Mouse (Mus musculus): Measurements from ENCODE around the gene Mfsd12. TPM values are rescaled to one million over a fixed set of nuclear protein-coding genes. Genes with fewer than 3 reads are reported as not detected.

The Mfsd12 gene
- total and polyA plus RNA-seq, 2 experiments from 2014 or later = 10.3 to 30.5 TPM

DNA sequence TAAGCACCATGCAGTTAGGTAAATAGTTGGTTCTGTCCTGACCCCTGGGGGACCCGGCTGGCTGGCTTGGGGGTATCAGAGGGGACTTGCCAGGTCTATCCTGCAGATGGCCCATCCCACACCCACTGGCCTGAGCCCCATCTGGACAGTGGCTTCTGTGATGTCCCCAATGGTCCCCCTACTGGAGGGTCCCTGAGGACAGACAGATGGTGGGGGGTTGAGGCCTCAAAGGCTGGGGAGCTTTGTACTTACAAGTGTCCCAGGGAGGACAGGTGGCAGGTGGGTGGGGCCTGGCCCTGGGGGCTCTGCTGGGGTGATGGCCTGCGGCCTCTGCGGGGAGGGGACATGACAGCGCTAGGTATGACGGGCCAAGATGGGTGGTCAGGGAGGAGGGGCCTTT, 42.0 kb downstream of the Mfsd12 start:
- DNase-seq (ENCODE audit: low spot score) (no peak), ATAC-seq (ENCODE audit: insufficient read depth, low read depth) (no peak)
- TF ChIP-seq CTCF (IDR thresholded peaks at IDR 0.05; ENCODE audit: low read depth) (no peak), EP300 (IDR thresholded peaks at IDR 0.05; ENCODE audit: low read depth) (no peak)
- WGBS = 80% methylated on average over 5 of the region's 5 CpGs
- Histone ChIP-seq H3K27me3 (ENCODE audit: control insufficient read depth, insufficient read depth, low read length) (no peaks in the 10 kb centered on the region), H3K36me3 (replicated peaks; ENCODE audit: control insufficient read depth, insufficient read depth, low read length) (peaks cover 58% of the 10 kb centered on the region), H3K9me3 (replicated peaks; ENCODE audit: control insufficient read depth, low read length) (no peaks in the 10 kb centered on the region), H3K9ac (replicated peaks; ENCODE audit: low read depth, low read length) (no peak overlapping the region), H3K4me1 (ENCODE audit: control insufficient read depth, insufficient read depth) (peaks cover 15% of the 10 kb centered on the region), H3K4me3 (ENCODE audit: low read depth, low read length) (no peak overlapping the region), H3K4me2 (ENCODE audit: low read depth, low read length) (no peak overlapping the region), H3K27ac (ENCODE audit: low read depth) (no peak overlapping the region)

- Histone ChIP-seq H3K9ac (replicated peaks; ENCODE audit: low read depth, low read length) (no peak overlapping the region), H3K4me3 (ENCODE audit: low read depth, low read length) (no peak overlapping the region), H3K9me3 (replicated peaks; ENCODE audit: control insufficient read depth, low read length) (no peaks in the 10 kb centered on the region), H3K4me1 (ENCODE audit: control insufficient read depth, insufficient read depth) (peaks cover 15% of the 10 kb centered on the region), H3K36me3 (replicated peaks; ENCODE audit: control insufficient read depth, insufficient read depth, low read length) (peaks cover 64% of the 10 kb centered on the region), H3K27ac (ENCODE audit: low read depth) (no peak overlapping the region), H3K27me3 (ENCODE audit: control insufficient read depth, insufficient read depth, low read length) (no peaks in the 10 kb centered on the region), H3K4me2 (ENCODE audit: low read depth, low read length) (no peak overlapping the region)
- ATAC-seq (ENCODE audit: insufficient read depth, low read depth) = no peak
- TF ChIP-seq EP300 (IDR thresholded peaks at IDR 0.05; ENCODE audit: low read depth) (no peak), CTCF (IDR thresholded peaks at IDR 0.05; ENCODE audit: low read depth) (no peak)
- no peak for DNase-seq (ENCODE audit: low spot score)
- 82% methylated on average over 18 of the region's 18 CpGs for WGBS
Observed at GRCm38 (mm10) chr10:81399798-81400308, 42.6 kb downstream of the Mfsd12 start.

DNA sequence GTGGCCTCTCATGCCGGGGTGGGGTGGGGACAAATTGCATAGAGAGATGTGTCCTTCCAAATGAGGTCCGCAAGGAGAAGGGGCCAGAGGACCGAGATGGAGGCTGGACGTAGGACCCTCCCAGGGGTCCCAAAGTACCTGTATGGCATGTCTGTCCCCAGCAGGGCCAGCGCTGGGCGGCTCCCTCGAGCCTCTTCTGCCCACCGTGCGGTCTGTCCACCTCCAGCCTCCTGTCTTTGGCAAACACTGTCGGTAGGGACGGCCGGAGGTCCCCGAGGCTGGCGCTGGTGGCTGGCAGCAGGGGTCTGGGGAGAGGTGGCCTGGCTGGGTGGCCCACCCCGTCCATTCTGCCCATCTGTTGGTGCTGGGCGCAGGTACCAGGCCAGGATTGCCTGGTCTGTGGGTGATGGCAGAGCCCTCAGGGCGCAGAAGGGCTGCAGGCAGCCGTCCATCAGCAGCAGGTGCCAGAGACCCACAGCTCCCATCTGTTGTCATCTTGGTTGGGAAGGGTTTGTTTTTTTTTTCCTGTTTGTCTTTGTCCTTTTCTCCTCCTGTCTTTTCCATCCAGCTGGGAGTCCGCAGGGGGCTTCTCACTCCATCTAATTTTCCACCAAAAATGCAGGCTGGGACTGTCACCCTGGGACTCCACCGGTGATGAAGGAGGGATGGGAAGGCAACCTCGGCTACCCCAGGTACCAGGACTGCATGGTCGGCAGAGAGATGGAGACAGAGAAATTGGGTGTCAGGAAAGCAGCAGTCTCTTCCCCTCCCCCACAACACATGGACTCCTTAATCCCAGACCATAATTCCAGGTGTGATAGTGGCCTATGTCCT, 43.3 kb downstream of the Mfsd12 start:
- Histone ChIP-seq H3K4me2 (ENCODE audit: low read depth, low read length) (no peak overlapping the region), H3K4me1 (ENCODE audit: control insufficient read depth, insufficient read depth) (peaks cover 15% of the 10 kb centered on the region), H3K9me3 (replicated peaks; ENCODE audit: control insufficient read depth, low read length) (no peaks in the 10 kb centered on the region), H3K9ac (replicated peaks; ENCODE audit: low read depth, low read length) (no peak overlapping the region), H3K27me3 (ENCODE audit: control insufficient read depth, insufficient read depth, low read length) (no peaks in the 10 kb centered on the region), H3K36me3 (replicated peaks; ENCODE audit: control insufficient read depth, insufficient read depth, low read length) (peaks cover 71% of the 10 kb centered on the region), H3K4me3 (ENCODE audit: low read depth, low read length) (no peak overlapping the region), H3K27ac (ENCODE audit: low read depth) (peak overlapping the region; percentile 75; the same call in 1 of the 2 replicates)
- ATAC-seq (ENCODE audit: insufficient read depth, low read depth) (no peak), DNase-seq (ENCODE audit: low spot score) (no peak)
- 78% methylated on average over 22 of the region's 22 CpGs for WGBS
- no peak for TF ChIP-seq CTCF (IDR thresholded peaks at IDR 0.05; ENCODE audit: low read depth)
- no peak for TF ChIP-seq EP300 (IDR thresholded peaks at IDR 0.05; ENCODE audit: low read depth)

DNA sequence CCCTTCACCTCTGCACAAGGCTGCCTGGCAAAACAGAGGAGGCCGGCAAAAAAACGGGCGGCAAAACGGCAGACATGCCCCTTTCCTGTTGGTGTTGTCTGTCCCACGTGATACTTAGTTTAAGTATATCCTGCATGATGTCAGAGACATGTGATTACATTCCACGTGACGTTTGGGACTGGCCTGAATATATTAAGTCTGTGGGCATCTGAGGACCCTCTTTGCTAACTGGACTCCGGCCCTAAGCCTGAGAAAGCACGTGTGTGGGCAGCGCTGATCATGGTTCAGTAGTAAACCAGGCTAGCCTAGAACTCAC, 43.9 kb downstream of the Mfsd12 start:
- ATAC-seq (ENCODE audit: insufficient read depth, low read depth) (peak; percentile 28; the same call in 1 of the 2 replicates), DNase-seq (ENCODE audit: low spot score) (peak; percentile 68)
- H3K9ac ChIP-seq (replicated peaks; ENCODE audit: low read depth, low read length) = no peak overlapping the region
- no peak overlapping the region for H3K4me3 ChIP-seq (ENCODE audit: low read depth, low read length)
- 41% methylated on average over 10 of the region's 10 CpGs for WGBS
- peaks cover 77% of the 10 kb centered on the region for H3K36me3 ChIP-seq (replicated peaks; ENCODE audit: control insufficient read depth, insufficient read depth, low read length)
- H3K4me1 ChIP-seq (ENCODE audit: control insufficient read depth, insufficient read depth) = peaks cover 15% of the 10 kb centered on the region
- no peak for TF ChIP-seq CTCF (IDR thresholded peaks at IDR 0.05; ENCODE audit: low read depth)
- no peak for TF ChIP-seq EP300 (IDR thresholded peaks at IDR 0.05; ENCODE audit: low read depth)
- H3K27ac ChIP-seq (ENCODE audit: low read depth) = peak overlapping the region; percentile 75
- H3K27me3 ChIP-seq (ENCODE audit: control insufficient read depth, insufficient read depth, low read length) = no peaks in the 10 kb centered on the region
- no peak overlapping the region for H3K4me2 ChIP-seq (ENCODE audit: low read depth, low read length)
- H3K9me3 ChIP-seq (replicated peaks; ENCODE audit: control insufficient read depth, low read length) = no peaks in the 10 kb centered on the region

GRCm38 (mm10) chr10:81401521-81402226, 44.4 kb downstream of the Mfsd12 start:
- DNase-seq (ENCODE audit: low spot score) (peak; percentile 75), ATAC-seq (ENCODE audit: insufficient read depth, low read depth) (peak; percentile 73)
- H3K4me2 ChIP-seq (ENCODE audit: low read depth, low read length) = peak overlapping the region; percentile 30; the same call in 1 of the 2 replicates
- peaks cover 76% of the 10 kb centered on the region for H3K36me3 ChIP-seq (replicated peaks; ENCODE audit: control insufficient read depth, insufficient read depth, low read length)
- no peaks in the 10 kb centered on the region for H3K27me3 ChIP-seq (ENCODE audit: control insufficient read depth, insufficient read depth, low read length)
- WGBS = 19% methylated on average over 18 of the region's 18 CpGs
- H3K9me3 ChIP-seq (replicated peaks; ENCODE audit: control insufficient read depth, low read length) = no peaks in the 10 kb centered on the region
- peak overlapping the region; percentile 75 for H3K27ac ChIP-seq (ENCODE audit: low read depth)
- H3K4me1 ChIP-seq (ENCODE audit: control insufficient read depth, insufficient read depth) = peaks cover 16% of the 10 kb centered on the region
- H3K4me3 ChIP-seq (ENCODE audit: low read depth, low read length) = no peak overlapping the region
- no peak for TF ChIP-seq CTCF (IDR thresholded peaks at IDR 0.05; ENCODE audit: low read depth)
- TF ChIP-seq EP300 (IDR thresholded peaks at IDR 0.05; ENCODE audit: low read depth) = no peak; the same call in none of the 2 replicates
- no peak overlapping the region for H3K9ac ChIP-seq (replicated peaks; ENCODE audit: low read depth, low read length)

Measured in heart, postnatal 0 days (tissue).